Mouse (Mus musculus) activated CD4-positive, CD25-positive, alpha-beta regulatory T cell, adult 4 months (primary cell): ENCODE measurements around the gene Ffar2. TPM values are rescaled to one million over a fixed set of nuclear protein-coding genes. Genes with fewer than 3 reads are reported as not detected.
"Not testable (repeated sequence)": the region's sequence is repeated elsewhere in the genome, so short reads cannot be mapped to it uniquely, and the experiment has no call there.

Experiments used
- ATAC-seq: one replicate; pipeline ENCODE4 v1.8.0; 2017
- polyA plus RNA-seq, 2 experiments: library from polyadenylated mRNA; unstranded; fragments of 100-300 nt; shearing (Covaris generic); gene quantifications; one replicate each; pipeline ENCODE4 v1.2.1; 2017

The Ffar2 gene
- polyA plus RNA-seq: under 1 TPM; 0.22 to 0.68 TPM

DNA sequence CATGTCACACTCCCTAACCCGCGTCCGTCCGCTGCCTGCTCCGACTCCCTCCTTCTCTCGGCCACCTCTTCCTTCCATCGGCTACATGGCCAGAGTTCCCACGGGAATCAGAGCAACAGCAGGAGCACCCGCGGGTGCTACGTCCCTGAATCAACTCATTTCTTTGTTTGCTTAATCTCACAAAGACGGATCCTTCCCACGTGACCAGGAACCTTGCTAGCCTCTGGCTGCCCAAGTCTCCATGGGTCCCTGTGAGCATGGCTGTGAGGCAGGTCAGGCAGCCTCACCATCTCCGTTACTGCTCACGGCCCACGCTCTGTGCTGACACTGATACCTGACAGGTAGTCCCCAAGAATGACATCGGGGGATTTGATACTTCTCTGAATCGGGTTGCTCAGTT is at the start of gene Ffar2:
Gene Ffar2 (minus strand): TSS at position 101 of the 400 bp plus-strand sequence.
- no peak for ATAC-seq

DNA sequence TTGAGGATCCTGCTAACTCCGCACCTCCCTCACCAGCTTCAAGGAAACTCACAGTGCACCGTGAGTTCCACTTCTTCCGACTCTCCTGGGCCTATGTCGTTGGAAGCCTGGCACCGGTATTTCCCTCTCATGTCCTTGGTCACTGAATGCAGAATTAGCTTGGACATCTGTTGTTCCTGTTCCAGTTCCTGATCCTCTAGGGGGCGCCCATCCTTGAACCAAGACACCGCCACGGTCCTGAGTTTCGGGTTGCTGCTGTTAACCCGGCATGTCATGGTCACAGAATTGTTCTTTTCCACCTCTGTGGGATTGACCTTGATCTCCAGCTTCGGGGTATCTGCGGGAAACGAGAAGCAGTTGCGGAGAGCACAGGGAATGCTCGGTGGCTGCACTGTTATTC is 49.5 kb upstream of the Ffar2 start:
- peak; percentile 43 for ATAC-seq

DNA sequence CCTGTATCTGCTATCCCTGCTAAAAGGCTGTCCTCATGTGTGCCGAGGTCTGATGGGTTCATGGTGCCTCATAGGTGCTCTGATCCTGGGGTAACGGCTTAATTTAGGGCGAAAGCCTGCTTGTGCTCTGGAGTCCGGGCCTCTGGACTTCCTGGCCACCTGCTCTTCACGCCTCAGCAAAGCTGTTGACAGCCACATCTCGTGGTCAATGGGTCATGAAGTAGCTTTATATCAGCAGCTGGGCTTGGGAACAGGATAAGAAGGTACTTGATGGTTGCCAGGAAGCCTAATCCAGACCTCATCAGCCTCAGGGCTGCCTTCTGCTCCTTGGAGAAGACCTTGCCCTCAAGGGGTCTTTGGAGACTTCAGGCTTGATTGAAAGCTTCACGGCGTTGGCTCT is 39.8 kb upstream of the Ffar2 start:
- no peak for ATAC-seq

DNA sequence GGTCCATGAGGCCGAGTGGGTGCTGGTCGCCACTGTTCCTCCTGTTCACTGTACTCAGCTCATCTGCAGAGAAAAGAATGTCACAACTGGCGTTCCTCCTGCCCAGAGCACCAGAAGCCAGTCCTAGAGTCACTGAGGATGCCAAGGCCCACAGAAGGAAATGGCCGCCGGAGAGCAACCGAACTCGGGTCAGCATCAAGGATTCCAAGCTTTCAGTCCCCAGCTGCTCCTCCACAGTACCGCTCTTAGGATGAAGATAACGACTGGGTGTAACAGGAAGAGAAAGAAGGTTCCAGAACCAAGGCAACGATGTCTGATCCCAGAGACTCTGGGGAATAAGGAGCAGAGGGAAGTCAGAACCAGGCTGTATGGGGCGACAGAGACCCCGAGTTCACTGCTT is 37.9 kb upstream of the Ffar2 start, which contains the start of gene Ffar1:
Gene Ffar1 (minus strand): TSS at position 101 of the 400 bp plus-strand sequence.
- no peak for ATAC-seq

DNA sequence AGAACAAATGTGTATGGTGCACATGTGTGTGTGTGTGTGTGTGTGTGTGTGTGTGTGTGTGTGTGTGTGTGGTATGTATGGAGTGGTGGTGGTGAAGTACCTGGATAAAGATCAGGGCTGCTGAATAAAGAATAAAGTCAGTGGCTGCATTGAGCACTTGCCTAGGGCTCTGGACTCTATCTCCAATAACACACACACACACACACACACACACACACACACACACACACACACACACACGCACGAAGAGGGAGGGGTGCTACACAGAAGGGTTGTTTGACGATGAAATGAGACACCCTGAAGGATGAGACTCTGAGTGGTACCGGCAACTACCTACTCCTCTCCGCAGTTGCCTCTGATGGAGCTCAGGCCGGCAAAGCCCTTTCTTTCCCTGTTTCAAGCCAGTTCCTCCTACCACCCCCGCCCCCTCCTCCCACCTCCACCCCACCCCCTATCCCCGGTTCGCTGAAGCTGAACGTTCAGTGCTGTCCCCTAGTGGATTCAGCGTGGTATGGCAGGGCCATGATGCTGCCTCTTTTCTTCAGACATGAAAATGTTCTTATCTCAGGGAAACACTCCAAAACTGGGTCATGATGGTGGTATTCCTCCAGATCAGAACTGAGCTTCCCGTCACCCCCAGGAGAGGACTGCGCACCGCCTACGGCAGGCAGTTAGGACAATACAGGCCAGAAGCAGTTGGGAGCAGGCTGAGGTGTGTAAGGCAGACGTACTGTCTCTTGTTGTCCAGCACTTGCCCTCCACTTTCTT is 36.2 kb upstream of the Ffar2 start:
- ATAC-seq: peak; percentile 49

DNA sequence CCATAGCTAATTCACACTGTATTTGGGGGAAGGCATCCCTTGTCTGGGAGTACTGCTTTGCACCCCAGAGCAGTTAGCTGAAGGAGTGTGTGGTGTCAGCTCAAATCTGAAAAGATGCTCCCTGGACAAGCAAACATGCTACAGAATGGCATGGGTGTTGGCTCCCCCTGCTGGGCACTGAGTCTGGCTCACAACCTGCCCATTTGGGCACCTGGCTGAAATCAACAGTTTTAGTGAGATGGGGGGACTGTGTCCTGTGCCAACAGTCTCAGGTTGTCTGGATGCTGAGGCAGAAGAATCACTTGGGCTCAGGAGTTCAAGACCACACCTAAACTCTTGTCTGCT is 35.7 kb upstream of the Ffar2 start:
- ATAC-seq: no peak

GRCm38 (mm10) chr7:30857746-30858145 is 34.2 kb upstream of the Ffar2 start:
- ATAC-seq: no peak

GRCm38 (mm10) chr7:30856078-30856477 is 32.5 kb upstream of the Ffar2 start, which contains the start of gene Ffar3:
Ffar3 (minus strand) TSS chr7:30856178.
- no peak for ATAC-seq

GRCm38 (mm10) chr7:30851421-30851820 is 27.8 kb upstream of the Ffar2 start:
- ATAC-seq: no peak

DNA sequence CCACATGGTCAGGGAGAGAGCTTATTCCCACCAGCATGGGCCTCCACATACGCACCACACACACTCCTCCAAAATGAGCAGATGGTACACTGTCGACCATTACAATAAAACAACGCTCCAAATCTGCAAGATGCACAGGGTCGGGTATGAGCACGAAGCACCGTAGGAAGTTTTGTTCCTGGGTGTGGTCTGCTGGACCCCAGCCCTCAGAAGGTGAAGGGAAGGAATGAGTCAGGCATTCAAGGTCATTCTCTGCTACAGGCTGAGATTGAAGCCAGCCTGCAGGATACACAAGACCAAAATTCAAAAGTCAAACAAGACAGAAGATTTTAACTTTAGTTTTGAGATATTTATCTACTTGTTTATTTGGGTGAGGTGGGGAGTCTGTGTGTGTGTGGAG is 24.4 kb upstream of the Ffar2 start:
- ATAC-seq: no peak

- ATAC-seq: no peak
Measured at GRCm38 (mm10) chr7:30847386-30847785, 23.8 kb upstream of the Ffar2 start.

GRCm38 (mm10) chr7:30846505-30847053 is 23.0 kb upstream of the Ffar2 start:
- ATAC-seq: no peak

GRCm38 (mm10) chr7:30844676-30845297 is 21.2 kb upstream of the Ffar2 start:
- ATAC-seq: no peak

DNA sequence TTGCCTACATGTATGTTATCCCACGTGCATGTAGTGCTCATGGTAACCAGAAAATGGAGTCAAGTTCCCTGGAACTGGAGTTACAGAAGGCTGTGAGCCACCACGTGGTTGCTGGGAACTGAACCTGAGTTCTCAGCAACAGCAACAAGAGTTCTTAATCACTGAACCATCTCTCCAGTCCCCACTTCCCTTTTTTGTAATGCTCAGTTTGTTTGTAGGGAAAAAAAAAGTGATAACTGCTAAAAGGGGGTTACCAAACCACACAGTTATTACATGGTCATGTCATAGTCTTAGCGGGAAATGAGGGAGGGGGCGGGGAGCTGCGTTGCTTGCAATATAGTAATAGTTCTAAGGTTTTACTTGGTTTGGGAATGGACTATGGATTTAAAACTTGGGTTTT is 18.5 kb upstream of the Ffar2 start:
- no peak for ATAC-seq

DNA sequence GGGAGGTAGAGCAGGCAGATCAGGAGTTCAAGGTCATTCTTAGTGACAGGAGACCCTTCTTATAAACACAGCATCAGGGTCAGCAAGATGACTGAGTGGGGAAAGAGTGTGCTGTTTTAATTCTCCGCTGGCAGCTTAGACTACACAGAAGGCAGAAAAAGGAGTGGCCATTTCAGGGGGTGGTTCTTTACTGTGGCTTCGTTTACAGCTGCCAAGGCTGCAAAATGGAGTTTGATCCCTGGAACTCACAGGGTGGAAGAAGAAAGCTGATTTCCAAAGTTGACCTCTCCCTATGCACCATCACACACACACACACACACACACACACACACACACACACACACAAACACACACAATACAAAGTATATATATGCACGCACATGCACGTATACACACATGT is 17.8 kb upstream of the Ffar2 start:
- no peak for ATAC-seq

DNA sequence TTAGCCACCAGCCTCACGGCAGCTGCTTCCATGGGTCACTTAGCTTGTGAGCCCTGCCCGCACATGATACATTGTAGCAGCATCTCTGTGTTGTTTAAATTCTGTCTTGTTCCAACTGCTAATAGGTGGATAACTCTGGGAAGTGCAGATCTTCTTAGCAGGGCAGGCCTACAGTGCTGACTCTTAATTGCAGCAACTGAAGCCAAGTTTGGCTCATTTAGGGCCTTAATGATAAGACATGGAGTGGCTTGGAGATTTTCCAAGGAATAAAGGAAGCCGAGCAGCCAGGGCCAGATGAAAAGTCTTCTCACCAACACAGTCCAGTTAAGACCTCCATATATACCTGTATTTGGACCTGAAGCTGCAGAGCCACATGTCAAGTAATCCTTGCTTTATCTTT is 16.7 kb upstream of the Ffar2 start:
- ATAC-seq: no peak

GRCm38 (mm10) chr7:30837277-30837676 is 13.7 kb upstream of the Ffar2 start:
- no peak for ATAC-seq

- not testable (repeated sequence) for ATAC-seq
Measured at GRCm38 (mm10) chr7:30832684-30833083, 9.1 kb upstream of the Ffar2 start.

- ATAC-seq: no peak
Measured at GRCm38 (mm10) chr7:30832261-30832660, 8.7 kb upstream of the Ffar2 start.

DNA sequence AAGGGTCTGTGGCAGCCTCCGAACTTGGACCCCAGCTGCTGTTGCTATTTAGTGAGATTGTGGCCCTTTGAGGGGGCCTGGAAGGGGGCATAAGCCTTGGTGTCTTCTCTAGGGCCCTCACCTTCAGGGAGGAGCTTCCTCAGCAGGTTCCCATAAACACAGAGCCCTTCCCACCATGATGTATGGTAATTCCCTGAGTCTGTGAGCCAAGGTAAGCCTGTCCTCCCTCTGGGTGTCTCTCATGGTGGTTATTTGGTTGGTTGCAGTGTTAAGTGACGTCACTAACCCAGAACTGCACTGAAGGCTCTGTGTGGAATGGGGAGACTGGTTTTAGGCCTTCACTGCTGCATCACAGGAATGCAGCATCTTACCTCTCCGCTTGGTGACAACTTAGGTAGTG is 5.9 kb upstream of the Ffar2 start:
- no peak for ATAC-seq

DNA sequence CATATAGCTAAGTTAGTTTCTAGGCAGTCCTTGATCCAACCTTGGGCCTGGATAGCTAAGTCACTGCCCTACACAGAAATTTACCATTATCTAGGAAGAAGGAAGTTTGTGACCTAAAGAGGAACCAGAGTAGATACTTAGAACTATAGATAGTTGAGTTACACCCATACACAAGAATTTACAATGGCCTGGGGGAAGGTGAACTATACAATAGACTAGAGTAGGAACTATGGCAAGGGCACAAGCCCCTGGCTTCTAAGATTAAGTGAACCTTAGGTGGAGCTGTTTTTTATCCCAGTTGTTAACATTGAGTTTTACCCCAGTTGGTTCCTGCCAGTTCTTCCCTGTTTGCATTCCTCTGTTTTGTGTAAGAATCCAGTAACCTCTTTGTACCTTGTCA is 5.3 kb upstream of the Ffar2 start:
- not testable (repeated sequence) for ATAC-seq

- no peak for ATAC-seq
Measured at GRCm38 (mm10) chr7:30826660-30827059, 3.1 kb upstream of the Ffar2 start.

DNA sequence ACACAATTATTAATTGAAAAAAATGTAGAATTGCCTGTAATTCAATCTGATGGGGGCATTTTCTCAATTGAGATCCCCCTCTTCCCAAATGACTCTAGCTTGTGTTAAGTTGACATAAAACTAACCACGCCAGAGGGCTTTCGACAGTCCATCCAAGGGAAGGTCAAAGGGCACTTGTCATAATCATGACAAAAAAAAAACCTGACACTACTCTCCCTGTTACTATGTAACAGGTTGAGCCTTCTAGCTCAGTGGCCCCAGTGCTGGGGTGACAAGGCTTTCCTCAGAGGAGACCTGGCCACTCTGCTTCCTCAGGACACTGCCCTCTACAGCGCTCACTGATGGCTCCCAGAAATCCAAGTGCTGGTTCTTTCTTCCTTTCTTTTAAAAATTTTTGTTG is 731 bp upstream of the Ffar2 start:
- no peak for ATAC-seq

DNA sequence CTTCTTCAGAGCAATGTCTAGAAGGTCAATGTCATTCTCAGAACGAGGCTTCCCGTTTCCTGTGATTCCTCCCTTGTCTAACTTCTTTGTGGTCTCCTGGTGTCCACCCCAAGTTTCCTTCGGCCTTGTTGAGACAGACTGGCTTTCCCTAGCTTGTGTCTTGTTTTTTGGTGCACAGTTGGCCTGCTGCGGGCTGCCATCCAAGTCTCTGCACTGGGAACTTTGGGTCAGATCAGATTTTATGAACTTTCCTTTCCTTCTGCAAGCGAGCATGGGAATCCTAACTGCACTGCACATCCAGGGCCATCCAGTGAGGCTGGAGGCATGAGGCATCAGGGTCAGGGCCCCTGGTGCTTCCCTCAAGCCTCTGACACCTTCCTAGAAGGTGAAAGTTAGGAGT is 2.0 kb downstream of the Ffar2 start:
- ATAC-seq: no peak
